Mouse (Mus musculus): ENCODE measurements at regions not wholly inside any gene's neighbourhood (a gene's known extent, or its start where the extent isn't known, plus 50 kb on each side); places are given as distances from the start of the nearest gene placed in this dataset.

GRCm38 (mm10) chr3:144327235-144327760 lies 122.3 kb upstream of the Lmo4 start:
- TF ChIP-seq POLR2A (IDR thresholded peaks at IDR 0.05; ENCODE audit: borderline replicate concordance, extremely low read depth, low read depth, low read length), result no peak
- TF ChIP-seq CTCF (IDR thresholded peaks at IDR 0.05; ENCODE audit: insufficient read depth, low read length), result no peak
